Mouse (Mus musculus) kidney, postnatal 36 days (tissue): ENCODE results near the gene Tcf12.

Source experiments
- DNase-seq, 2 experiments: peaks; one replicate each; pipeline ENCODE4 v3.0.0; 2021 to 2022; ENCODE audit warnings: mixed read lengths in 2 of 2

Tcf12 gene

GRCm38 (mm10) chr9:72111622-72112550 lies at the start of gene Tcf12:
Gene Tcf12 (minus strand): TSS chr9:72111871.
- DNase-seq = peak; percentile 86 to 92

DNA sequence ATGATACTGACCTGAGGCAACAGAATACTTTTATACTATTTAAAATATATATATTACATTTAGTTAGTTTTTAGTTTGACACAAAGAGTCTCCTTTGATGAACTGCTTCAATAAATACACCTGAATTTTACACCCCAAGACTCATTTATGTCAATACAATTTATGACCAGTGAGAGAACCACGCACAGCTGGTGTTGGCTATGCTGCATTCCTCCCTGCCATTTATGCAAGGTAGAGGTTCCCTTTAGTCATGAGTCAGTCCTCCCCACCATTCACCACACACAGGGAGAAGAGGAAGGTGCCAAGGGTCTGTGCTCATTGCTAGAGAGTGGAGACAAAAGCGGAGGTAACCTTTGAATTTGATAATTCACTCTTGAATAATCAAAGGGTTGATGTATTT lies 46.7 kb upstream of the Tcf12 start:
- DNase-seq = no peak

DNA sequence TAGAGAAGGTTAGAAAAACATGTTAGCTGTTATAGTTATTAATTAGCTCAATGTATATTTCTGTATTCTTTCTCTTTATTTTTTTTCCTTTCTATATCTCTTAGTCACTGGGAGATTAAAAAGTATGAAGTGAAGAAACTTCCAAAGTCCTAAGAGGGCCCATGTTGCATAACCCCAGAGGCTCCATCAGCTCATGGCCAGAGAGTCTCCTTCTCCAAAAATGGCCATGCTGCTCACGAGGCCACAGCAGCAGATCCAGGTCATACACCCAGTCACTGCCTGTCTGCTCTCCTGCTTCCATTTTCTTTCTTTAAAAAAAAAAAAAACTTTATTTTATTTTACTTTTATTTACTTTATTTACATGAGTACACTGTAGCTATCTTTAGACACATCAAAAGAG lies 45.4 kb upstream of the Tcf12 start:
- no peak for DNase-seq

DNA sequence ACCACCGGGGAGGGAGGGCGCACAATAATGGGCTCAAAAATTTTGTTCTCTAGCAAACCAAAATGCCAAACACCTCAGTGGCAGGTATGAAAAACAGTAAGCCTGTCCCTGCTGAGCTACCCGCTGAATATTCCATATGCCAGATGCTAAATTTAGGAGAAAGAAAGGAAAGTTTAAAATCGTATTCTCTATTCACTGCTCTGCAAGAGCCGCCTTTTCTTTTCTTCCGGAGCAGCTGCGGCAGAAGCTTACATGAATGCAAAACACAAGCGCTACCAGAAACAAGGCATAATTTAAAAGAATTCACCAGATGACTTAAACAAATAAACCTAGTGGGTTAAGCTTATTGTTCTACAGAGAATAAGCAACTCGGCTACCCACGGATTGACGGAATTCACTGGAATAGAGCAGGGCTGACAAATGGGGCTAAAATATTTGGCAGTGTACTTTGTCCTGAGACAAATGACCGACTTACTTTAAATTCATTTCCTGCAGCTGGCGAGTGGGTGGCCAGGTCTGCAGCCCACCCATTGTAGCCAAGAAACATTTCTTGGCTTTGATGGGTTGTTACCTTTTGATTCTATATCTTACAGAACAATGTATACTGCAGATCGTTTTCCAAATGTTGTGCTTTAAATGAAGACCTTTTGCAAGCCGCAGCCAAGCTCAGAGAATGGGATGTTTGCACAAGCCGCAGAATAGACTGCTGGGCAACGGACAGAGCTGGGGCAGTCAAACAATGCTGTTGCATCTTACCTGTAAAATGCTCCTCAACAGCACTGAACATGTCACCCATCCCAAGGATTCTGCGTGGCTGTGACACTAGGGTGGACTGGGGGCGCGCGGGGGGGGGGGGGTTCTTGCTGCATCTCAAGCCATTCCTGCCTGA lies 43.8 kb upstream of the Tcf12 start:
- no peak for DNase-seq

DNA sequence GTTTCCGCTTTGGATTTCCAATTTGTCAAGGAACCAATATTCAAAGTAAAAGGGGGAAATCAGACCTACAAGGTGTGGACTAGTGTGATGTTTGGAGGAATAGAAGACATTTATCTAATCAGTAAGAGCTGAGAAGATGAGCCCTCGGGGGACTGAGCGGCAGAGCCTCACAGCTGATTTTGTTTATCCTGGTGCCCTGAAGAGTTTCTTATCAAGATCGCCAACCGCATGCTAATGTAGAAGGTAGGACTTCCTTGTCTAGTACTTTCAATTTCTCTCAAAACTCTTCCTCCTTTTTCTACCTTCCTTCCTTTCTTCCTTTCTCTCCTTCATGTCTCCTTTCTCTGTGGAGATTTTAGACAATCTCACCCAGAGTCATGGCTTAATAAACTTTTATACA lies 32.5 kb upstream of the Tcf12 start:
- no peak for DNase-seq

DNA sequence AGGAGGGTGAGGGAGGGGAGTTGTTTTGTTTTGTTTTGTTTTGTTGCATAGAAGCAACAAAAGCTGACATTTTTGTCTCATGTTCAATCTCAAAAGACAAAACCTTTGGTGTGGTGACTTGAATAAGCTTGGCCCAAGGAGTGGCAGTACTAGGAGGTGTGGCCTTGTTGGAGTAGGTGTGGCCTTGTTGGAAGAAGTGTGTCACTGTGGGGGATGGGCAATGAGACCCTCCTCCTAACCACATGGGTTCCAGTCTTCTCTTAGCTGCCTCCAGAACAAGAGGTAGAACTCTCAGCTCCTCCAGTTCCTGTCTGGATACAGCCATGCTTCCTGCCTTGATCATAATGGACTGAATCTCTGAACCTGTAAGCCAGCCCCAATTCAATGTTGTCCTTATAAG lies 26.2 kb upstream of the Tcf12 start:
- DNase-seq = no peak

DNA sequence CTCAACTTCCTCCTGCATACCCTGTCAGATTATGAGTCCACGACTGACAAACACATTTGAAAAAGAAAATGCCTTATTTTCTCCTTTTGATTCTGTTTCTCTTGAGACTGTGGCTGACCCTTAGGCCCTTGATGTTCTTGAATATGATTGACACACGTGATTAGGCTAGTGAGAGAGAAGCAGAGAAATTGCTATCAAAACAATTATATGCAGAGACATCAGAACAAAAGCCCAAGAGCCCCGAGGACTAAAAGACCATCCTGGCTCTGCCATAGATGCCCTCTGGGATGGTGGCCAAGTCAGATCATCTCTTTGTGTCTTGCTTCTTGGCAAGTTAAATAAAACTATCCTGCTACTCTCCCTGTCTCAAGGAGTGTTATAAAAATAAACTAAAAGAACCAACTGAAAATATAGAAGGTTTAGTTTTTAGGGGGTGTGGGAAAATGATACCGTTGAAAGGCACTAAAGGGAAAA lies 22.1 kb upstream of the Tcf12 start:
- DNase-seq = peak in 1 of 2 experiments; percentile 11

DNA sequence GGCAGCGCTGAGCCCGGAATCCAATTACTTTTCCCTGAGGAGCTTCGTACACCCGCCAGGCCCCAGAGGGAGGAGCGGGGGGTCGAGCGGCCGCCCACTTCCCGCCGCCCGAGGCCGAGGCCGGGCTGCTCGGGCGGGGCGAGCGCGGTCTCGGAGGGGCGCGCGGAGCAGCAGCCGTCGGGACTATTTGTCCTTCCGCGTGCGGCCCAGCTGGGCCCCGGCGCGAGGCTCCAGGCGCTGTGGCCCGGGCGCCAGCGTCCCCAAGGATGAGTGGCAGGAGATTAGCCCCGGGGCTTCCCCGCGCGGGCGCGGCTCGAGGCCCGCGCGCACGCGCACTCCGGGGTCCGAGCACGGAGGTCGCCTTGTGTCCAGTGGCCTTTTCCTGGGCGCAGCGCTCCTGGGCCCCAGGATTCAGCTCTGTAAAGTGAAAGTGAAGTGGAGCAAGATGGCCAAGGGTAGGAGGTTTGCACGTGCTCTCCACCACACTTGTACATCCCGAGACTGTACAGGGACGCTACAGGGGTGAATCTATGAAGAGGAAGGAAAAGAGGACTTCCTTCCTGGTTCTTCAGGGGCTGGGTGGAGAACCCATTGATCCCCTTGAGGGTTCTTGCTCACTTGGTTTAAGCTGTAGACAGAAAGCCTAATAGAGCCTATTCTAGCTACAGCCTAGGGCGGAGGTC lies 21.6 kb upstream of the Tcf12 start:
- DNase-seq = peak; percentile 90 to 92

- no peak for DNase-seq
Observed at GRCm38 (mm10) chr9:72132728-72133088, 21.0 kb upstream of the Tcf12 start.

DNA sequence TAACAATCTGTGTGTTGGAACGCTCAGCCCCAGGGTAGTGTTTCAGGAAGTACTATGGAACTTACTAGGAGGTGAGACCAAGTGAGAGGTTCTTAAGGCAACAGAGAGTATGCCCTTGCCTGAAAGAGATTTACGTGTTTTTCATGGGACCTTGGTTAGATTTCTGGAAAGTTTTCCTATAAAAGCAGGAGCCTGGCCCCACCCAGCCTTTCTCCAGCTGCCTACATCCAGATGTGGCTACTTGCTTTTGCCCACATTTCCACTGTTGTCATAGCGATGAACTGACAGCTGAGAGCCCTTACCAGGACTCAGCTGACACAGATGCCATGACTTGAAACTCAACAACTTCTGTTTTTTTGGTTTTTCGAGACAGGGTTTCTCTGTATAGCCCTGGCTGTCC lies 18.2 kb upstream of the Tcf12 start:
- no peak for DNase-seq

DNA sequence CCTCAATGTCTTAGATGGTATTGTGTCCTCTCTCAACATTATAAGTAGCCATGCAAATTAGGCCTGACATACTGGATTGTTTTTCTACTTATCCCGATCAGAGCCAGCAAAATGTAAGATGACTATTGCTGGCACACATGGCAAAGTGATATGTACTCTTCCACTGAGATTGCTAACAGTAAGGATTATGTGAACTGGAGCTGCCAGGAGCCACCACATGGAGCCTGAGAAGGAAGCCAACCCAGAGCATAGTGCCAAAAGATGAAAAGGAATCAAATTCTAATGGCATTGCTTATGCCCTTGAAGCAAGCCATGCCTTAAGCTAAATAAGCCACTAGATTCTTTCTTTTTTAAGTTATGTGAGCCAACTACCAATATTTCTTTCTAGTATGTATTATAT lies 13.8 kb upstream of the Tcf12 start:
- no peak for DNase-seq

DNA sequence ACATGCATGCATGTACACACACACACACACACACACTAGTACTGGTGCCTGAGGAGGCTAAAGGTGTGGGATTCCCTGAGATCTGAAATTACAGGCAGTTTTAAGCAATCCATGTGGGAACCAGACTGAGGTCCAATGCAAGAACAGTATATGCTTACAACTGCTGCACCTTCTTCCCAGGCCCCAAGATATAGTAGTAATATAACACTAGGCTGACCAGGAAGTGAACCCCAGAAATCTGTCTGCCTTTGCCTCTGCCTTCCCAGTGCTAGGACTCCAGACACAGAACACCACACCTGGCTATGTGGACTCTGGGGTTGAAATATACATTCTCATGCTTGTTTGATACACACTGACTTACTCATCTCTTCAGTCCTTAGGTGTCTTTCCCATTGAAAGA lies 6.8 kb upstream of the Tcf12 start:
- no peak for DNase-seq

GRCm38 (mm10) chr9:72111004-72111621 lies 558 bp downstream of the Tcf12 start:
- peak; percentile 36 to 77 for DNase-seq

GRCm38 (mm10) chr9:72110627-72111003 lies 1.1 kb downstream of the Tcf12 start:
- DNase-seq = peak; percentile 26 to 60

GRCm38 (mm10) chr9:72103471-72103870 lies 8.2 kb downstream of the Tcf12 start:
- DNase-seq = no peak

DNA sequence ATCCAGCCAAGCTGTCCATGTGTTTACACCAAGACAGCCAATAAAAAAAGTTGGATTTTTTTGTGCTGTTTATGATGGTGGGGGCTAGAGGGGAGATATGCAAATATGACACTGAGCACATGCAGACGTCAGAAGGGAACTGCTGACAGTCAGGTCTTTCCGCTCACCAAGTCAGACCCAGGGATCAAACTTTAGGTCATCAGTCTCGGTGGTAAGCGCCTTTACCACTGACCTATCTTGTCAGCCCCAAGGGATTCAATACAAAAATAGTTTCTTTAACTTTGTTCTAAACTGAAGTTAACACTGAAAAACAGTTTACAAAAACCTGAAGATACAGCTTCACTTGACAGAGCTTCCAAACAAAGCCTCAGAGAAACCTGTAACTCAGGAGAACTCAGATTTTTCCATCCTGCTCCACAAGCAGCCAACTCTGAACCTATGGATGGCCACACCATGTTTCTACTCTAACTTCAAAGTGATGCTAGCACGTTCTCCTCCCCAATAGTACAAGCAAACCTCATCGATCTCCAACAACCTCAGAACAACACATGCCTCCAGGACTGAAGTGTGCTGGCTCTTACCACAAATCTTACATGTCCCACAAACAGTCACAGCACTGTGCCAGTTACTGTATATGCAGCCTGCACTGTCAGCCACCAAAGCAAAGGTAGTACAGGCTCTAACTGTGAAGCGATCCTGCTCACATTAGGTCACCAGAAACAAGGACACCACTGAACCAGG lies 11.6 kb downstream of the Tcf12 start:
- DNase-seq = no peak

DNA sequence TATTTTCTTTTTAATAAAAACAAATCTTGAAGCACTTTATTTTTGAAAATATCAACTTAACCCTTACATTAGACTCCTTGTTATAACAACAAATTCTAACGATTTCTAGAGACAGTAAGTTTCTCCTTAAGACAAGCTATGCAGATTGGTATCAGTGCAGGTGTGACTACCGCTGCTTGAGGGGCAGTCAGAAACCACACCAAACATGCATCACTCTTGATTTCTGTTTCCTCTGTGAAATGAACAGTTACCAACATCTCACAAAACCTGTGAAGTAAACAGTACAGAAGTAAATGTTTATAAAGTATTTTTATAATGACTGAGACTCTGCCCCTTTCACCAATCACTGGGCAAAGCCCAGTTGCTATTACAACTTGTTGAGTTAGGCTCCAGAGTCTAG lies 13.6 kb downstream of the Tcf12 start:
- no peak for DNase-seq

DNA sequence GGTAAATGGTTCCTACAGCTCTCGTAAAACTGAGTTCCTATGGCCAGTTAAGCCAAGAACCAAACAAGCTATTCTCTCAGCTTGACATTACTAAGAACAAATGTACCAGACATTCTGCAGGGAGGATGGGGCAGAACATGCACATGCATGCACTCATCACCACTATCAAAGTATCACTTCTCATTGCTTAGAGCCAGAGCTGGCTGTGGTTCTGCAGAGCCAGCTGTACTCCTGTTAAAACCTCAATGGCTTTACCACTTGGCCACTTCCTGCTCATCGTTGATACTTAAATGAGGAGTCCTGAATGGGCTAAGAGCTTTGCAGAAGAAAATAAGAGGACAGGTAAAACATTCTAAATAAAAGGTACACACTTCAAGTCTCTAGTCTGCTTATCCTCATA lies 14.6 kb downstream of the Tcf12 start:
- no peak for DNase-seq

DNA sequence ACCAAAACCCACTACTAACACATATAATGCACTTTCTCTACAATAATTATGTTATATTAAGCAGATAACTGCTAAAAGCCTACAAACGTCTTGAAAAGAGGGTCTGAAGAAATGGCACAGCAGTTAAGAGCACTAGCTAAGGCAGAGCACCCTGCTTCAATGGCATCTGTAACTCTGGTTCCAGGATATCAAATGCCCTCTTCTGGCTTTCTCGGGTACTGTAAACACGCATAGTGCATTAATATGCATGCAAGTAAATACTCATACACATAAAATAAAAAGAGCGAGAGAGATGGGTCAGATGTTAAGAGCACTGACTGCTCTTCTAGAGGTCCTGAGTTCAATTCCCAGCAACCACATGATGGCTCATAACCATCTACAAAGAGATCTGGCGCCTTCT lies 17.0 kb downstream of the Tcf12 start:
- peak in 1 of 2 experiments; percentile 14 for DNase-seq

DNA sequence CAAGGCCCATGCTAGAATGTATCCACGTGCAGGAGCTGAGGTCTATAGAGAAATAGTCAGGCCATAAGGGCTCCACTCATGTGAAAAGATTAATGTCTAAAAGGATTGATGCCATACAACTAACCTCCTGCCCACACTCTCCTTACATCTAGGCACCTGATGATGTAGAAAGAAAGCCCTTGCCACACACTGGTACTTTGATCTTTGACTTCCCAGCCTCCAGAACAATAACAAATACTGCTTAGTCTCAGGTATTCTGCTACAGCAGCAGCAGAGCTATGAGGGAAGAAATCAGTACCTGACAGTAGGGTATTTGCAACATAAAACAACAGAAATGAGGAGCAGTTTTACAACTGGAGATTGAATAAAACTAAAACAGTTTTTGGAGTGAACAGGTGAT lies 19.5 kb downstream of the Tcf12 start:
- peak in 1 of 2 experiments; percentile 18 for DNase-seq

DNA sequence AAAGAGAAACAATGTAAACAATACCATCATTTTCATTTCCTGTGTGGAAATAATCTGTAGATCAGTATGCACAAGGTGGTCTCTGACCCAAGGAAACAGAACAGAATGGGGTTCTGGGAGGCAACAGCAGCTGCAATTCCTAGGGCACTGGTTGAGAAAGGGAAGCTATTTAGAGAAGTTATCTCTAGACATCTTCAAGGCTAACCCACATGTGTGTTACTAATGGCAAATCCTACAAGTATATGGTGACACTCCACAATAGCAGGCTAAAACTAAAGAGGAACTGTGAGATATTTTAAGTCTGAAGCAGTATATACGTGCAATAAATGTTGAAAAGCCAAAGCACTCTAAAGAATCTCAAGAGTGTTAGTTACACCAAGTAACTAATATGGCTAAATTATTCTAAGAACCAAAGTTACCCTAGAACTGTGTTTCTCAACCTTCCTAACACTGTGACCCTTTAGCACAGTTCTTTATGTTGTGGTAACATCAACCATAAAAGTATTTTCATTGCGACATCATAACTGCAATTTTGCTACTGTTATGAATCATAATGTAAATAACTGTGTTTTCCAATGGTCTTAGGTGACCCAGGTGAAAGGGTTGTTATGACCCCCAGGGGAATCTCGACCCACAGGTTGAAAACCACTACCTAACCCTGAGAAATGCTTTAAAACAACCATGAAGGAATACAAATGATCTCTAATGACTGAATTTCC lies 22.6 kb downstream of the Tcf12 start:
- DNase-seq = no peak
